Mouse (Mus musculus) heart, adult 2 months (tissue): Measurements from ENCODE around the gene Rdh14. TPM values are rescaled to one million over a fixed set of nuclear protein-coding genes. Genes with fewer than 3 reads are reported as not detected.

Source experiments
- DNase-seq, 2 experiments: peaks; one replicate each; pipeline ENCODE4 v3.0.0; 2021
- H3K27ac ChIP-seq: fragments of 200-600 bp; 2 replicates; pipeline ENCODE4 v1.8.1; 2022
- H3K27me3 ChIP-seq: fragments of 200-500 bp; 2 replicates; pipeline ENCODE4 v1.6.1; 2012; ENCODE audit warnings: mild to moderate bottlenecking, low read length, inconsistent platforms, mixed read lengths; ENCODE audit not compliant: control insufficient read depth, insufficient read depth
- H3K36me3 ChIP-seq: fragments of 200-500 bp; 2 replicates; pipeline ENCODE4 v1.6.1; 2012; ENCODE audit warnings: low read length, inconsistent platforms; ENCODE audit not compliant: control insufficient read depth, insufficient read depth
- H3K4me1 ChIP-seq: fragments of 200-500 bp; 2 replicates; pipeline ENCODE4 v1.6.1; 2011; ENCODE audit warnings: low read length; ENCODE audit not compliant: control insufficient read depth, insufficient read depth
- H3K4me3 ChIP-seq: fragments of 200-600 bp; 2 replicates; pipeline ENCODE4 v1.8.1; 2022
- H3K79me2 ChIP-seq: fragments of 200-500 bp; replicated peaks from 2 replicates; pipeline ENCODE4 v1.6.1; 2012; ENCODE audit warnings: mild to moderate bottlenecking, inconsistent platforms, low read length, moderate library complexity, mixed read lengths; ENCODE audit not compliant: control insufficient read depth, insufficient read depth
- H3K9ac ChIP-seq: fragments of 200-500 bp; 2 replicates; pipeline ENCODE4 v1.6.1; 2012; ENCODE audit warnings: low read depth, mild to moderate bottlenecking, control low read depth, inconsistent platforms, low read length, mixed read lengths
- CTCF ChIP-seq: fragments of 200-600 bp; IDR thresholded peaks from 2 replicates; pipeline ENCODE4 v1.8.1; 2022; ENCODE audit warnings: antibody characterized with exemption, mild to moderate bottlenecking, moderate library complexity
- EP300 ChIP-seq: fragments of 200-500 bp; IDR thresholded peaks from 2 replicates; pipeline ENCODE4 v1.6.1; 2011; ENCODE audit warnings: low read depth, low read length, control low read depth; ENCODE audit not compliant: insufficient read depth
- POLR2A ChIP-seq: fragments of 200-500 bp; IDR thresholded peaks from 2 replicates; pipeline ENCODE4 v1.6.1; 2011; ENCODE audit warnings: mild to moderate bottlenecking, low read depth, low read length, control low read depth; ENCODE audit not compliant: insufficient read depth
- WGBS: fragments of 180-500 bp; shearing (Covaris S2); methylation state at CpG from one replicate; pipeline ENCODE4 v1.1.7; 2018; 5-methylcytosine and 5-hydroxymethylcytosine counted together
- intact Hi-C: fragments of 180-260 bp; cut with DNase I; formaldehyde crosslinking; loops from one replicate; pipeline ENCODE4 v1.15.1; 2025
- polyA plus RNA-seq: library from polyadenylated mRNA; depleted of rRNA; stranded (reverse); fragments of >200 nt; gene quantifications from 2 replicates; pipeline ENCODE4 v1.2.3, GENCODE M21; 2012
- total RNA-seq, 2 experiments: library from RNA; stranded (reverse); gene quantifications; 2 replicates each; pipeline ENCODE4 v1.2.3; 2021

Rdh14 gene
- total and polyA plus RNA-seq, 3 experiments: 25.4 to 58.7 (median 51.5) TPM

DNA sequence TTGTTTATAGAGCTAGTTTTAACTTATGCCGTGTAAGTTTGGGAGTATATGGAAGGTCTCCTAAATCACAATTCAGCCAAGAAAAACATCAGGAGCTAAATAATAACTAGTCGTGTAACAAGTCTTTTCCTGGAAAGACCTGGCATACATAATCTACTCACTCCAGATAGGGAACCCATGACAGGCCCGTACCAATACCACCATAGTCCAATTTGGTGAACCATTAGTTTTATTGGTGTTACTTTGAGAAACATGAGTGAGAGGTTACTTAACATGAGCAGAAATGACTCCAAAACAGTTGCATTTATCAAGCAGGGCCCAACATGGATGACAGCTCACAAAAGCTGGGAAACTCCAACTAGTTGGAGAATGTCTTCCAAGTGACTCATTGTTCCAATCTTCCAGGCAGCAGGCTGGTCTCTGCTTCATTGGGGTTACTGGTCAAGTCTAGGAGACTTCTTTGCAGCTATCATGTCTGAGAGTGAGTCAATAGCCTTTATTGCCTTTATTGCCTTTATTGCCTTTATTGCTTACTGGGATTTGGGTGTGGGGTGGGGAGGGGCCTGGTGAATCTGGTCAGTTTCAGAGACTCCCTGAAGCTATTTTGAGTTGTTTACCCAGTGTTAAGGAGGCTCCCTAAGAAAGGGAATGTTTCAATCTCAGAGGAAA, 20.1 kb downstream of the Rdh14 start:
- no peak overlapping the region for H3K9ac ChIP-seq
- no peaks in the 10 kb centered on the region for H3K36me3 ChIP-seq
- no peaks in the 10 kb centered on the region for H3K79me2 ChIP-seq
- no peak for TF ChIP-seq CTCF
- no peak for TF ChIP-seq POLR2A
- TF ChIP-seq EP300: no peak
- no peaks in the 10 kb centered on the region for H3K27me3 ChIP-seq
- no peak overlapping the region for H3K27ac ChIP-seq
- 77% methylated on average over 3 of the region's 3 CpGs for WGBS
- DNase-seq: no peak
- no peak overlapping the region for H3K4me3 ChIP-seq
- intact Hi-C loops: no loop called here
- no peaks in the 10 kb centered on the region for H3K4me1 ChIP-seq

DNA sequence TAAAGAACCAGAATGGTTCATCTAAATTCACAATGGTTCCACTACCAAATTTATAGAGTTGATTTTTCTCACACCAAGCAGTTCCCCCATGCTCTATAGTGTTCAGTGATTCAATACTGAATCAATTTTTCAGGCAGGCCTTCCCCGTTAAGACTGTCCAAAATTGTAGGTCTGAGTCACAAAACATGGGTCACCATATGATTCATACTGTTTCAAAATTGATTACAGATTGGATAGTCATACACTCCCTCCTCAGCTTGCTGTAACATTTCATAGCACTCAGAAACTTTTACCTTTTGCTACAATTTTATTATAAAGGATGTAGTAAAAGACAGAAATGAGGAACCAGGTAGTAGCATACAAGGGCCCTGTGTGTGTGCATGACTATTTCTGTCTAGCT, 20.9 kb downstream of the Rdh14 start:
- Histone ChIP-seq H3K79me2 (no peaks in the 10 kb centered on the region), H3K9ac (no peak overlapping the region), H3K27me3 (no peaks in the 10 kb centered on the region), H3K4me3 (no peak overlapping the region), H3K4me1 (no peaks in the 10 kb centered on the region), H3K36me3 (no peaks in the 10 kb centered on the region), H3K27ac (no peak overlapping the region)
- intact Hi-C loops: no loop called here
- no peak for TF ChIP-seq CTCF
- TF ChIP-seq EP300: no peak
- no peak for TF ChIP-seq POLR2A
- 88% methylated on average over 1 of the region's 1 CpGs for WGBS
- no peak for DNase-seq

DNA sequence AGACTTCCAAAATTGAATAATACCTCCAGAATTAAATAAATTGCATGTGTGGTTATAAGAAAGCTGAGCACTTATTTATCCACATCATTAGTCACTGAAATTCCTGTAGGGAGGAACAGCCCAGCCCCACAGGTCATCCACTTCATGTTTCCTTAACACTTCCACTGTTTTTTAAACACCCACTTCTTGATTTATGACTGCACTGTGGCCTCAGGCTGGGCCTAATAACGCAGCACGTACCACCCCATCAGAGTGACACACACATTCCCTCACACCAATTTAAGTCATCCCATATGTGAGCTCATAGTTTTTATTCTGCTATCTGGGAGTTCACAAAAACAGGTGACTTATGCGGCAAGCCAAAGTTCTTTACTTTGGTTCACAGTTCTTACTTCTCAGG, 31.8 kb downstream of the Rdh14 start:
- Histone ChIP-seq H3K27me3 (no peaks in the 10 kb centered on the region), H3K9ac (no peak overlapping the region), H3K36me3 (no peaks in the 10 kb centered on the region), H3K27ac (no peak overlapping the region), H3K4me3 (no peak overlapping the region), H3K79me2 (no peaks in the 10 kb centered on the region), H3K4me1 (no peaks in the 10 kb centered on the region)
- no peak for TF ChIP-seq EP300
- TF ChIP-seq CTCF: no peak
- no peak for TF ChIP-seq POLR2A
- 64% methylated on average over 3 of the region's 3 CpGs for WGBS
- no peak for DNase-seq
- intact Hi-C loops: no loop called here

DNA sequence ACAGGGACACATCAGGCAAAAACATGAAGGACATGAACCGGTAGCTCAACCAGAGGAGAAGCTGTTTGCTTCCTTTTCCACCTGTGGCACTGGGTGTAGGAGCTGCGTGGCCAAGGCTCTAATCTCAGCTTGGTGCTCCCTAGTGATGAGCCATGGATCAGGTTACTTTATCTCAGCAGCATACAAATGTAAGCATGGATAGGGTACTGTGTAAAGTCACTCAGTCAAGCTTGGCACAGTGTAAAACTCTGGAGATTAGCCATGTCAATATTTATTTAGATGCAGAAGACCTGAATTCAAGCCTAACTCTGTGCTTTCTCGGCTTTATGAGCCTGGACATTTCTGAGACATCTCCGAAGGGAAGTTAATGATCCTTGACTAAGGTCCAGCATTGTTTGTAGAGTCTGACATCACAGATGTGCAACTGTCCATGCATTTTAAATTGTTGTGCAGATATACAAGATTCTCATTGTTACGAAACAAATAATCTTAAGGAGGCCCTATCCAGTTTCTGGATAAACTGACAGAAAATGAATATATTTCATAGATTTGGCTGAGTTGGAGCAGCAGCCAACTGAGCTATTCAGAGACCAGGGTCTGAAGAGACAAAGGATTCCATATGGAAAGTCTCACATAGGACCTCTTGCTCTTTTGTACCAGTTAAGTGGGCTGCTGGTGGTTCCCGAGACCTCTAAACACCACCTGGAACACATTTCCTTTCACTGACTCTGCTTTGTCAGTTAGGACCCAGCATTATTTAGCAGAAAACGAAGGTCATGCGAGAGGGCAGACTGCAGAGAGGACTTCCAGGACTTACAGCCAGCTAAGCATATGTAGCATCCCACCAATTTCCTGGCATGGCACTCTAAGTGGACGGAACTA, 35.7 kb downstream of the Rdh14 start:
- TF ChIP-seq POLR2A: no peak
- TF ChIP-seq CTCF: no peak
- no peak for TF ChIP-seq EP300
- 66% methylated on average over 9 of the region's 9 CpGs for WGBS
- H3K9ac ChIP-seq: no peak overlapping the region
- DNase-seq: no peak
- no peak overlapping the region for H3K27ac ChIP-seq
- no peaks in the 10 kb centered on the region for H3K36me3 ChIP-seq
- no peak overlapping the region for H3K4me3 ChIP-seq
- H3K27me3 ChIP-seq: no peaks in the 10 kb centered on the region
- no peaks in the 10 kb centered on the region for H3K4me1 ChIP-seq
- no peaks in the 10 kb centered on the region for H3K79me2 ChIP-seq
- intact Hi-C loops: no loop called here

DNA sequence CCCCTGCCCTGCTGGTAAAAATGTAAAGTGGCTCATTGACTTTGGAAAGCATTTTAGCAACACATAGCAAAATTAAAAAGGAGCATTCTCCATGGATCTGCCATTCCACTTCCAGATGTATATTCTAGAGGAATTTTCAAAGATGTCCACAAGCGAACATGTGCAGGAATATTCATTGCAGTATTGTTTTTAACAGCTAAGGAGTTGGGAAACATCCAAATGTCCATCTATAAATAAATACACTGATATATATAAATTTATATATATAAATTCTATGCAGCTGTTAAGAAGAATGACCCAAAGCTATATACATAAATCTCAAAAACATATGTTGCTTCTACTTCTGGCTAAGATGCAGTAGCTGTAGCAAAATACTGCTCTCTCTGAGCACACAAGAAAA, 40.4 kb downstream of the Rdh14 start:
- no peak overlapping the region for H3K9ac ChIP-seq
- intact Hi-C loops: loop anchor here (10.0 kb wide), 1 partner anchor 206 kb away; no protein-coding TSS in a partner anchor
- TF ChIP-seq POLR2A (no peak), CTCF (no peak), EP300 (no peak)
- H3K36me3 ChIP-seq: no peaks in the 10 kb centered on the region
- no peaks in the 10 kb centered on the region for H3K27me3 ChIP-seq
- WGBS: 93% methylated on average over 1 of the region's 1 CpGs
- DNase-seq: no peak
- no peak overlapping the region for H3K4me3 ChIP-seq
- no peaks in the 10 kb centered on the region for H3K4me1 ChIP-seq
- no peak overlapping the region for H3K27ac ChIP-seq
- H3K79me2 ChIP-seq: no peaks in the 10 kb centered on the region

DNA sequence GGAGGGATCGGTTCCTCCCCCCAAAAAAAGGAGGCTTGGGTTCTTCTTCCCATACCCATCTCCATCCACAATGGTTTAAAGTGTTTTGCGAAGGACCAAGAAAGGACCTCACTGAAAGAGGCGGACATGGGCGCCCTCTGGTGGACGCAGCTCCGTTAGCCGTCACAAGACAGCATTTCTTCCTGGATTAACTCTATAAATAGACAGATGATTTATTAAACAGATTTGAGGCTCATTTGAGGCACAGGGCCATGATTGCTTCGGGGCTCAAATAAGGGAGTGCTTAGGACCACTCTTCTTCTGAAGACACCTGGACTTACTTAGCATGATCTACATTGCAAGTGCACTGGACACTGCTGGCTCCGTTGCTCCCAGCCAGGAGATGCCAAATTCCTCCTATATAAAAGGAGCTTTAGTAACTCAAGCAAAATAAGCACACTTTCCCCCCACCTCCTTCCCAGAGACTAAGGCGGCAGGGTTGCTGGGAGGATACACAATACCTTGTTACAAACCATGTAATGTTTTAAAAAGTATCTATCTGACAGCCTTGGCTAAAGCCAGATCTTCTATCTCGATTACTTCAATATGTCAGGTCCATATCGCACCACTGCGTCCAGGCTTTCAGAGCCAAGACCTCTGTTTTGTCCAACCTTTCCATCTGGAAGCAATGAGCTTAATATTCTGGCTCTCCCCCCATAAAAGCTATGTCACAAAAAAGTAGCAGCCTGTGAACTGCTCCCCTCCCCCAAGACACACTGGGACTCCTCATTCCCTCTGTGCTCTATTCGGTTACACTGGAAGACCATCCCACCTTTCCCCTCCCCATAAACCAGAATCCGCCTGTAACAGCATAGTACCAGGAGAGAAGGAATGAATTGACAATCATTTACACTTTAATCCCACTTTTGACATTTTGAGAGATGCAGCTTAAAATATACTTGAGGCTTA, 47.8 kb downstream of the Rdh14 start:
- H3K4me3 ChIP-seq: no peak overlapping the region
- intact Hi-C loops: loop anchor here (1.0 to 10.0 kb wide), 4 partner anchors 98 to 1386 kb away; partner anchors contain the start of gene Osr1
- WGBS: 30% methylated on average over 15 of the region's 15 CpGs
- peak; percentile 76 to 86 for DNase-seq
- H3K9ac ChIP-seq: no peak overlapping the region
- H3K36me3 ChIP-seq: no peaks in the 10 kb centered on the region
- H3K79me2 ChIP-seq: no peaks in the 10 kb centered on the region
- no peaks in the 10 kb centered on the region for H3K27me3 ChIP-seq
- no peak overlapping the region for H3K27ac ChIP-seq
- H3K4me1 ChIP-seq: 0 out of 2 replicates have a peak, but pooled peaks cover 1% of the 10 kb centered on the region
- TF ChIP-seq EP300 (peak; percentile 79), POLR2A (no peak), CTCF (peak; percentile 91)
